Mouse (Mus musculus) megakaryocyte-erythroid progenitor cell, adult 5-6 weeks (primary cell): ENCODE measurements around the gene Hook2. TPM values are rescaled to one million over a fixed set of nuclear protein-coding genes. Genes with fewer than 3 reads are reported as not detected.

ENCODE experiments used
- ATAC-seq: replicated peaks from 2 replicates; pipeline ENCODE4 v1.8.0; 2016; ENCODE audit warnings: mild to moderate bottlenecking, inconsistent platforms; ENCODE audit not compliant: severe bottlenecking, poor library complexity, low FRiP score, low TSS enrichment
- total RNA-seq, 2 experiments: library from RNA; stranded (forward) in 1 of 2; stranded (reverse) in 1 of 2; fragments of 200-1000, 215-1000 nt in 1 of 2; fragments of >200 nt in 1 of 2; fragmentation: Nextera tagmentation in 1 of 2; gene quantifications; 2 replicates each; pipeline ENCODE4 v1.2.3; 2014 to 2017

Hook2 gene
- 7.7 and 9.6 TPM in 2 replicates for total RNA-seq (2014; fragmentation: Nextera tagmentation)
- total RNA-seq (2017): 11.0 and 19.9 TPM in 2 replicates

- peak; percentile 78 for ATAC-seq
Measured at GRCm38 (mm10) chr8:84990349-84990748, at the start of gene Hook2. Hook2 (plus strand) TSS chr8:84990603.

GRCm38 (mm10) chr8:84943699-84944098 is 46.7 kb upstream of the Hook2 start:
- ATAC-seq: no peak

DNA sequence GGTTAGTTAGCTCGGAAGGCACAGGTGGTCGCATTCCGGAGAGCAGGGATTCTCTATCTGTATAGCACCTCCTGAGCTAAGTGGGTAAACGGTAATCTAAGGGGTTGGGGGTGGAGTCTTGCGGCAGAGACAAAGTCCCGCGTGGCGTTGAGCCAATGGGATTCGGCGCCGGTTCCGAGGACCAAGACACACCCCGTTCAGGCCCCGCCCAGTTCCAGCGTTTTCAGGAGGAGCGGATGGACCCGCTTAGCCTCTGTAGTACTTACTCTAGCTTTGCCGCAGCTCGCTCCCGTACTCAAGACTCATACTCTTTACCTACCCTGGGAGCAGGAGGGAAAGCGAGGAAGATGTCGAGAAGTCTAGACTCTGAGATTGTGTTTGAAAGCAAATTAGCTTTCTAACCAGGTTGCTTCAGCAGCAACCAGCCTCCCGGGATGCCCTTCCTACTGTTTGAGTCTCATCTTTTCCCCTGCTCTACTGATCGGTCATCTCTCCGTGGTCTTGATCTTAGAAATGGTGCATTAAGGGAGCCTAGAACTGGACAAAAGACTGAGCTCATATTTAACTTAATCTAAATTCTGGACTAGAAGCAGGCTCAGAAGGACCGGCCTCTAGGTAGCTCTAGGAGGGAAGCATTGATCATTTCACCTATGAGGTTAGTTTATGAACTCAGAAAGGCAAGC is 45.8 kb upstream of the Hook2 start:
- peak; percentile 78 for ATAC-seq

DNA sequence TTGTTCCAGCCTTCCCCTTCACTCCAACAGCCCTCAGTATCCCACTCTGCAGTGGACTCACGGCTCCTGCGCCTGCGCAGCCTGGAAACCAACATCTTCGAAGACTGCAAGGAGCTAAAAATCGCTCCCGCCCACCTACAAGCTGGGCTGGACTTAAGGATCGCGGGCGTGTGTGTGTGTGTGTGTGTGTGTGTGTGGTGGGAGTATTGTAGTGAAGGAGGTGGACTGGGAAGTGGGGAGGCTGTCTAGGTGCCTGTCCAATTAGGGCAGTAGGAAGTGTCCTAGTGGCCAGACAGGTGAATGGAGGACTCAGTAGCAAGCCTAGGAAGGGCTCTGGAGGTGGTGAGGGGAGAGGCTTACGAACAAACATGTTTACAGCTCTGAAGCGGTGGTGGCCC is 45.2 kb upstream of the Hook2 start:
- 0 out of 2 replicates have a peak, but pooled peaks have one; percentile 12 for ATAC-seq

- 0 out of 2 replicates have a peak, but pooled peaks have one; percentile 15 for ATAC-seq
Measured at GRCm38 (mm10) chr8:84945633-84946527, 44.5 kb upstream of the Hook2 start.

DNA sequence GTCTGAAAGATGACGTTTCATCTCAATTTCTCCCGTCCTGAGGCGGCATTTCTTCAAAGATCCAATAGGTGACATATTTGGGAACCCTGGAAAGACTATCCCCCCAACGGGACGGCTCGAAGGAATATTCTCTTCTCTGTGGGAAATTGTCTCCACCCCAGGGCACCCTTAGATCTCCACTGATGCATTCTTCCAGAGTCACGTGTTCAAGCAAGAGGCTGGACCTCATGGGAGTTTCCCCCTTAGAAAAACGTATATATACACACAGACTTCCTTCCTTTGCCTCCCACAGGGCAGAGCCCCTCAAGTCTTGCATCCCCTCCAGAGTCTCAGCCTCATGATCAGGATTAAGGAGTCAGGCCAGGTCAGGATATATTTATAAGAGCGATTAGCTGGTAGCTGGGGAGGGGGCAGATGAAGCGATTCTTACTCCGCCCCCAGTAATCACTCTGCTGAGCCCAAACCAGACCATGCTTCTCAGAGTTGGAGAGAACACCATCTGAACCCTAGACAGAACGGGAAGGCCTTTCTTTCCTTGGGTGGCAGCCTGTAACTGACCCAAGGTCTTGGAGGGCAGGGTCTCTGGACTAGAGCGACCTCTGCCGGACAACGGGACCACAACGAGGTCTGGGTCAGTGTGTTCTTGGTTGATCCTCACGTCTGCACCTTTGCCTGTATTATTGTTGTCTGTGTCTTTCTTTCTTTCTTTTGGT is 43.7 kb upstream of the Hook2 start, which contains the start of gene Rtbdn:
Gene Rtbdn (plus strand): TSS at position 464 of the 713 bp plus-strand sequence.
- ATAC-seq: no peak

GRCm38 (mm10) chr8:84947241-84947545 is 43.2 kb upstream of the Hook2 start:
- ATAC-seq: peak; percentile 59

DNA sequence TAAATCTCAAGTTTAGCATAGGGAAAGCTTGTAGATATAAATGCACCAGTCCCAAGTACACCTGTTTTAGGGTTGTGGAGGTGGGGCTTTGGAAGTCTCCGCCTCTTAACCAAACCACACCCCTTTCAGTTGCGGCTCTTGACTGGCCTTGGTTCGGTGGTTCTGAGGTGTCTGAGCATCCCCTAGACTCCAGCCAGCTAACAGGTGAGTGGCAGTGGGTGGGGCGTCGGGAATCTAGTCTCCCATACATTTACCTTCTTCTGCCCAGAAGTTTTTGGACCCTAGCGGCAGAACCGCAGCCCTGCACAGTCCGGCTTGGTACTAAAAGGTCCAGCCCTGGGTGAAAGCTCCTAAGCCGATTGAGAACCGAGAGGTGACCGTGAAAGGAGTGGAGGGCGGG is 40.6 kb upstream of the Hook2 start:
- no peak for ATAC-seq

GRCm38 (mm10) chr8:84952612-84953255 is 37.7 kb upstream of the Hook2 start:
- ATAC-seq: peak; percentile 81

DNA sequence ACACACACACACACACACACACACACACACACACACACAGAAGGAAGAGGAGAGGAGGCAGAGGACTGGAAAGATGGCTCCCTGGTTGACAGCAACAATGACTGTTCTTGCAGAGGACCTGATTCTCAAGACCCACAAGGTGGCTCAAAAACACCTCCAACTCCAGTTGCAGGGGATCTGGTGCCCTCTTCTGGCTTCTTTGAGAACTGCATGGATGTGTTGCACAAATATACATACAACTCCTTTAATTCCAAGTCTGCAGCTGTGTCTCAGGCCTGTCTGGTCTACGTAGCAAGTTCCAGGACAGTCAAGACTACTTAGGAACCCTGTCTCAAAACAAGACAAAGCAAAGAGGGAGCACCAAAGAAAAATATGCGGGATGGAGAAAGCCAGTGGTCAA is 33.6 kb upstream of the Hook2 start:
- ATAC-seq: peak; percentile 45

GRCm38 (mm10) chr8:84959811-84960210 is 30.6 kb upstream of the Hook2 start:
- no peak for ATAC-seq

- no peak for ATAC-seq
Measured at GRCm38 (mm10) chr8:84963952-84964351, 26.5 kb upstream of the Hook2 start.

DNA sequence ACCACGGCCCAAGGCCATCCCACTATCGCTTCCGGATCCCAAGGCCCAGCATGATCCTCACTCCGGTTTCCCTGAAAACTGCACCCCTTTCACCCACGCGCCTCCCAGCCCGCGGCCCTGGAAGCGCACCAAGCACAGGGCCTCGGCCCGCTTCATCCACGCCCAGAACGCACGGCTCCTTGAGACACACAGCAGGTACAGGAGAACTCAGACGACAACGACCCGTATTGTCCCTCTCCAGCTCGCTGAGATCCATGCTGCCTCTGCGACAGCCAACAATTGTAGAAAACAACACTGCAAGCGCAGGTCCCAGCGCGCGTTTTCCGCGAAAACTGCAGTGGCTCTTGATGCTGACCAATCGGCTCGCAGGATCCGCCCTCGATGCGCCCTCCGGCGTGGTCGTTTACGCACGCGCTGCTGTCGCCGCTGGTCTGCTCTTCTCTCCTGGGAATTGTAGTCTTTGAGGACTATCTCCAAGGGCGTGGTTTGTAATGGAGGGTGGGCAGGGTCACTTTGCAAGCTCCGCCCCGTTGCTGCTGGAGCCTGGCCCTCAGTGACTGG is 24.6 kb upstream of the Hook2 start:
- peak; percentile 80 for ATAC-seq

DNA sequence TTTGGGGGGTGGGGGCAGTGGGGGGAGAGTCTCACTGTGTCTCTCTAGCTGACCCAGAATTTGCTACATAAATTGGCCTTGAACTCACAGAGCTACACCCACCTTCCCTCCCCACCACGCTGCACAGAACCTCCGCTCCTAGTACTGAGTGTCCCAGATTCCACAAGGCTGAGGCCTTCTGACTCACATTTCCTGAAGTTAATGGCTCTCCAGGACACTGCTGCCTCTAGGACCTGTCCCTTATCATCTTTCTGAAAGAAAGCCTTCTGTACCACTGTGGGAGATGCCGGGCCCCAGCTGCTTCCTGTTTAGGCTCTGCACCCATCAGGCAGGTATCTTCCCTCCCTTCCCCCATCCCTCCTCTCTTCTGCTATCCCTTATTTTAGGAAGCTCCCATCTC is 23.8 kb upstream of the Hook2 start:
- no peak for ATAC-seq

- no peak for ATAC-seq
Measured at GRCm38 (mm10) chr8:84967532-84968304, 22.7 kb upstream of the Hook2 start.

DNA sequence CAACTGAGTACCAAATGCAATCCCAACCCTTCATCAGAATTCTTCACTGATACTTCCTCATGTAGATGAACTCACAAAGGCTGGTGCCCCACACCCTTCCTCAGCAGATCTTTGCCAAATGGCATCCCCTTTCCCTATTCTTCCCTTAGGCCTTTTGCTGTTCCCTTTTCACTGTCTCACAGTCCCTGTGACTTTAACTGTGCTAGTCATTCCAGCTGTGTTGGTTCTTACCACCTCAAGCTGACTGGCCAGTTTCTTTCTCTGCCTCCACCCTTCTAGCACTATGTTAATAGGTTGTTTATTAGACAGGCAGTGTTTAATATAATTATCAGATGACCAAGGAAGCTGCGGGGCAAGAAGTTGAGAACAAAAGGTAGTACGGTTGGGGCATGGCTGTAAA is 21.8 kb upstream of the Hook2 start:
- no peak for ATAC-seq

DNA sequence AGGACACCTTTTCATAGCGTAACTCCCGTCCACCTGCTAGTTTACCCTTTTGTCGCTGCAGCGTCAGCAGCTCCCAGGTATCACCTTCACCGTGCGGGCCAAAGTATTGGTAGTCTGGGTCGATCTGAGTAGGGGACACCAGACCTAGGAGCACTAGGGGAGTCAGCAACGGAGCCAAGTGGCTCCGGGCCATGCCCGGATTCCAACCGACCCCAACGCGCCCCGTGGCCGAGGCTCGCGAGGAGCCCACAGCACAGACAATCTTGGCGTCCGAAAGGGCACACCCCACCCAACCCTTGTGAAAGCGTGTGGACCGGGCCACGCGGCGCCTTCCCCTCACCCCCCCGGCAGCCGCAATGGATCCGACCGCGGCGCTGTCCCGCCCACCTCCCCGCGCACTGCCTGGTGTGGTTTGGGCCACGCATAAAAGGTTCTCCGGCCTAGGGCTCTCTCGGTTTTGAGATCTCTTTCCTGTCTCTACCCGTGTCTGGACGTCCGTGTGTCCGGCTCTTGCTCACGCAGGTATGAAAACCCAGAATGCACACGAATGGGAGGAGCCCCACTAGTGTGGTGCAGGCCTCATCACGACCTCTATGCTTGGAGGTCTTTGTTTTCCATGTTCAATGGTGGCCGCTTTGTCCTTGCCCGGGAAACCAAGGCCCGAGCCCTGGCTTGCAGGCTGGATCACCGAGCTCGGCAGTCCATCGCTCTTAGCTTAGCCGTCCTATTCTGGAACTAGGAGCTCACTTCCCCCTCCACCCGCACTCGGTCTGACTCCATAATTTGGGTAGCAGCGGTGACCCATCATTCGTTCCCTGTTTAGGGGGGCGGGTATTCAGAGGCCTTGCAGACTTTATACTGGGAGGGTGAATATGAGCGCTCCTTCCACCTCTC is 20.9 kb upstream of the Hook2 start, which contains the start of the genes Gm49661, Prdx2 and Rnaseh2a:
Gene Gm49661 (minus strand): TSS at position 193 of the 894 bp plus-strand sequence.
Gene Prdx2 (plus strand): TSS at position 347 of the 894 bp plus-strand sequence.
Gene Rnaseh2a (minus strand): TSS at position 527 of the 894 bp plus-strand sequence.
- peak; percentile 31 for ATAC-seq
